ENCODE assay signal across 8 mouse cellular contexts in the genomic region with DNA sequence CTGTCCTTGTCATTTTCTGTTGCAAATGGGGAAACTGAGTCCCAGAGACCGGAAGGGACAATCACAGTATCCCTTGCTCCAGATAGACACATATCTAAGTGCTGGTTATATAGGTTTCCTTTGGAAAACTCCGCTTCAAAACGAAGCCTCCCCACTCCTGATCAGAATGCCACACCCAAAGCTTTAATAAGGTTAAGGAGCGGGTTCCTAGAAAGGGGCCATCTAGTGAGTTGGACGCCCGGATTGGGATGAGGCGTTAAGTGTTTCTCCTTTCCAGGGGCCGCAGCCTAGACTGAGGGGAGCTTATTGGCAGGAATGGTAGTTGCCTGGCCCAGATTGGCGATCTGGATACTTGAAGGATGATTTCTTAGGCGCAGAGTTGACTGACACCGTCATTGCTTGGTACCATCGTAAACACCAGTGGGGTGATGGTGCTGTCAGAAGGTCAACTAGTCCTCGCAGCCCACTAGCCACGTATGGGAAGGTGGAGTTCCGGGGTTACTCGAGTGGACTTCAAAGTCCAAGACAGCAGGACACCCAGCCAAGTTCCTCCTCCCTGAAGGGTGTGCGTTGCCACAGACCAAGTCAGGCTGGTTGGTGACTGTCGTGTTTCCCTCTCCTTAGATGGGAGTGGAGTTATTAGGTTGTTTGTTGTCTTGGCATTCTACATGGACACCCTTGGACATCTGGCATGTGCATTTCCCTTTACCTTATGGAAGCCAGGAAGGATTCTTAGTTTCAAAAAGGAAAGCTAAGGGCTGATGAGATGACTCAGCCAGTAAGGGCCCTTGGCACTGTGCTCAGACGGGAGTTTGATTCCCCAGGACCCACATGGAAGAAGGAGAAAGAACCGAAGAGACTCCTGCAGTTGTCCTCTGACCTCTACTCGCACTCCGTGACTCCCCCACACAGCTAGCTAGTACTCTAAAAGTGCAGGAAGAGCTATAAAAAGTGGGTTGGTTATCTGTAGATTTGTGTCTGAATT. TPM values are rescaled to one million over a fixed set of nuclear protein-coding genes. Genes with fewer than 3 reads are reported as not detected.
DNase-seq lines count a peak whose midpoint lies in the region; ATAC-seq and TF ChIP-seq lines count a peak whose summit lies in the region.

No protein-coding gene starts in this region.

- peaks cover 25% of the 10 kb centered on the region for H3K4me1 ChIP-seq in heart, embryonic 13.5 days
- peaks cover 13% of the 10 kb centered on the region for H3K4me1 ChIP-seq in kidney, postnatal 0 days (replicated peaks; ENCODE audit: insufficient read depth, low read length)
- H3K4me1 ChIP-seq in stomach, embryonic 16.5 days (ENCODE audit: control insufficient read depth, insufficient read depth, low read length): peaks cover 27% of the 10 kb centered on the region

- WGBS in heart, embryonic 13.5 days: 17% methylated on average over 22 of the region's 22 CpGs
- WGBS in kidney, postnatal 0 days: 7% methylated on average over 22 of the region's 22 CpGs
- WGBS in macrophage (ENCODE audit: missing documents): 10% methylated on average over 22 of the region's 22 CpGs
- 12% methylated on average over 22 of the region's 22 CpGs for WGBS in stomach, embryonic 16.5 days

- peak overlapping the region; percentile 64; the same call in 1 of the 2 replicates for H3K27ac ChIP-seq in heart, embryonic 13.5 days (replicated peaks)
- H3K27ac ChIP-seq in kidney, postnatal 0 days: no peak overlapping the region
- peak overlapping the region; percentile 86 for H3K27ac ChIP-seq in macrophage
- H3K27ac ChIP-seq in stomach, embryonic 16.5 days (ENCODE audit: low read length): peak overlapping the region; percentile 85

- H3K36me3 ChIP-seq in heart, embryonic 13.5 days: peaks cover 3% of the 10 kb centered on the region; the same call in 1 of the 2 replicates
- H3K36me3 ChIP-seq in kidney, postnatal 0 days (ENCODE audit: insufficient read depth, low read length): no peaks in the 10 kb centered on the region
- H3K36me3 ChIP-seq in macrophage (ENCODE audit: inconsistent target): no peaks in the 10 kb centered on the region
- H3K36me3 ChIP-seq in stomach, embryonic 16.5 days (ENCODE audit: control insufficient read depth, insufficient read depth, low read length): no peaks in the 10 kb centered on the region

- peaks cover 74% of the 10 kb centered on the region for H3K79me2 ChIP-seq in macrophage (ENCODE audit: inconsistent target)

- DNase-seq in thymus, postnatal 0 days (ENCODE audit: low spot score): peak; percentile 38
- DNase-seq in thymus, postnatal 14 days: no peak
- DNase-seq in embryo, embryonic 10.5 days (ENCODE audit: low spot score): peak; percentile 44
- peak; percentile 31 for DNase-seq in kidney, postnatal 0 days (ENCODE audit: low spot score)

- peak overlapping the region; percentile 89 for H3K4me2 ChIP-seq in heart, embryonic 13.5 days
- H3K4me2 ChIP-seq in kidney, postnatal 0 days (ENCODE audit: low read length): peak overlapping the region; percentile 83
- peak overlapping the region; percentile 92 for H3K4me2 ChIP-seq in stomach, embryonic 16.5 days (ENCODE audit: low read depth, low read length)

- peak overlapping the region; percentile 94 for H3K9ac ChIP-seq in heart, embryonic 13.5 days
- H3K9ac ChIP-seq in kidney, postnatal 0 days (ENCODE audit: low read depth, low read length): peak overlapping the region; percentile 85
- peak overlapping the region; percentile 98 for H3K9ac ChIP-seq in stomach, embryonic 16.5 days (ENCODE audit: low read length)

- H3K9me3 ChIP-seq in heart, embryonic 13.5 days: no peaks in the 10 kb centered on the region
- no peaks in the 10 kb centered on the region for H3K9me3 ChIP-seq in kidney, postnatal 0 days (replicated peaks; ENCODE audit: low read length)
- H3K9me3 ChIP-seq in stomach, embryonic 16.5 days (replicated peaks; ENCODE audit: control insufficient read depth, low read length): no peaks in the 10 kb centered on the region

- H3K27me3 ChIP-seq in heart, embryonic 13.5 days (replicated peaks): no peaks in the 10 kb centered on the region
- H3K27me3 ChIP-seq in kidney, postnatal 0 days (ENCODE audit: insufficient read depth, low read length): no peaks in the 10 kb centered on the region
- no peaks in the 10 kb centered on the region for H3K27me3 ChIP-seq in stomach, embryonic 16.5 days (ENCODE audit: control insufficient read depth, insufficient read depth, low read length)

- ATAC-seq in heart, embryonic 13.5 days (ENCODE audit: extremely low read depth, insufficient number of reproducible peaks, low FRiP score, low TSS enrichment): no peak
- ATAC-seq in kidney, postnatal 0 days (replicated peaks; ENCODE audit: low FRiP score, low read depth): no peak
- no peak for ATAC-seq in stomach, embryonic 16.5 days (ENCODE audit: insufficient read depth, low FRiP score)
- ATAC-seq in activated CD4-positive, CD25-positive, alpha-beta regulatory T cell, adult 4 months: no peak

- H3K4me3 ChIP-seq in heart, embryonic 13.5 days: peak overlapping the region; percentile 96
- H3K4me3 ChIP-seq in kidney, postnatal 0 days (replicated peaks; ENCODE audit: low read depth, low read length): peak overlapping the region; percentile 95
- peak overlapping the region; percentile 92 for H3K4me3 ChIP-seq in macrophage (ENCODE audit: inconsistent target)
- H3K4me3 ChIP-seq in stomach, embryonic 16.5 days (replicated peaks; ENCODE audit: low read length): peak overlapping the region; percentile 98

- no peak for TF ChIP-seq CTCF in kidney, postnatal 0 days (IDR thresholded peaks at IDR 0.05; ENCODE audit: low read depth)

RNA-seq across cellular contexts. Expression of gene Edem1, which starts 1.2 kb away (rescaled TPM):
- 236 and 254 TPM in 2 replicates for polyA plus RNA-seq in thymus, postnatal 0 days (2015; fragmentation: Nextera tagmentation; extraction: Ambion mirVana)
- polyA plus RNA-seq in heart, embryonic 13.5 days (2015; fragmentation: Nextera tagmentation; extraction: Ambion mirVana): 10.2 and 14.1 TPM in 2 replicates
- polyA plus RNA-seq in kidney, postnatal 0 days (2015; fragmentation: Nextera tagmentation; extraction: Ambion mirVana): 18.5 and 23.9 TPM in 2 replicates
- 100 to 1,000 TPM in 19 of 26 experiments, 10 to 100 TPM in 7; 62.0 to 253 (median 163) TPM for total RNA-seq in macrophage (2018; cell fraction: chromatin; rRNA removed)
- total RNA-seq in macrophage (2018; cell fraction: cytosol; rRNA removed): 100 to 1,000 TPM in 13 of 26 experiments, 10 to 100 TPM in 13; 62.6 to 173 (median 103) TPM
- total RNA-seq in macrophage (2018; cell fraction: nucleus; rRNA removed): 100 to 1,000 TPM; 110 to 262 (median 169) TPM
- polyA plus RNA-seq in macrophage (2018): 91.9 to 108 TPM (median 94.0 TPM) in 3 replicates
- polyA plus RNA-seq in stomach, embryonic 16.5 days (2015; fragmentation: Nextera tagmentation; extraction: Ambion mirVana): 34.2 and 49.0 TPM in 2 replicates
- 10 to 100 TPM; 57.3 to 57.9 TPM for polyA plus RNA-seq in activated CD4-positive, CD25-positive, alpha-beta regulatory T cell, adult 4 months (2017; shearing (Covaris generic))

RNA-seq across cellular contexts. Expression of gene Arl8b, which starts 46.8 kb away (rescaled TPM):
- 60.9 and 75.9 TPM in 2 replicates for polyA plus RNA-seq in thymus, postnatal 0 days (2015; fragmentation: Nextera tagmentation; extraction: Ambion mirVana)
- polyA plus RNA-seq in heart, embryonic 13.5 days (2015; fragmentation: Nextera tagmentation; extraction: Ambion mirVana): 57.8 and 63.2 TPM in 2 replicates
- polyA plus RNA-seq in kidney, postnatal 0 days (2015; fragmentation: Nextera tagmentation; extraction: Ambion mirVana): 64.5 and 64.7 TPM in 2 replicates
- 10 to 100 TPM; 14.0 to 76.4 (median 31.9) TPM for total RNA-seq in macrophage (2018; cell fraction: chromatin; rRNA removed)
- 100 to 1,000 TPM; 109 to 286 (median 176) TPM for total RNA-seq in macrophage (2018; cell fraction: cytosol; rRNA removed)
- total RNA-seq in macrophage (2018; cell fraction: nucleus; rRNA removed): 100 to 1,000 TPM in 2 of 26 experiments, 10 to 100 TPM in 24; 39.2 to 153 (median 70.2) TPM
- polyA plus RNA-seq in macrophage (2018): 194 to 269 TPM (median 210 TPM) in 3 replicates
- 92.3 and 94.1 TPM in 2 replicates for polyA plus RNA-seq in stomach, embryonic 16.5 days (2015; fragmentation: Nextera tagmentation; extraction: Ambion mirVana)
- 10 to 100 TPM; 41.0 to 42.6 TPM for polyA plus RNA-seq in activated CD4-positive, CD25-positive, alpha-beta regulatory T cell, adult 4 months (2017; shearing (Covaris generic))
